Mouse (Mus musculus) gastrocnemius, adult 2 months (tissue): ENCODE measurements around the gene Zfp593. TPM values are rescaled to one million over a fixed set of nuclear protein-coding genes. Genes with fewer than 3 reads are reported as not detected.

ENCODE experiments used
- DNase-seq: peaks from one replicate; pipeline ENCODE4 v3.0.0; 2022
- H3K27ac ChIP-seq: fragments of 200-600 bp; 2 replicates; pipeline ENCODE4 v1.8.1; 2022; ENCODE audit warnings: mild to moderate bottlenecking
- H3K4me3 ChIP-seq: fragments of 200-600 bp; 2 replicates; pipeline ENCODE4 v1.8.1; 2022; ENCODE audit warnings: mild to moderate bottlenecking, moderate library complexity
- CTCF ChIP-seq: fragments of 200-600 bp; IDR thresholded peaks from 2 replicates; pipeline ENCODE4 v1.8.1; 2022; ENCODE audit warnings: antibody characterized with exemption, mild to moderate bottlenecking, moderate library complexity
- intact Hi-C: fragments of 180-260 bp; cut with DNase I; formaldehyde crosslinking; loops from one replicate; pipeline ENCODE4 v1.15.1; 2025
- long read RNA-seq, 2 experiments: library from polyadenylated mRNA; stranded (forward); transcript quantifications; one replicate each; pipeline ENCODE4 v2.0.0; 2021
- total RNA-seq, 2 experiments: library from RNA; stranded (reverse); gene quantifications; 2 replicates each; pipeline ENCODE4 v1.2.3; 2021

Gene Zfp593
- 1 to 10 TPM; 4.8 to 6.4 TPM for total RNA-seq
- long read RNA-seq, experiment 1, transcript Zfp593-201 (3 exons, 1,994 nt), result major isoform, 7 of 9 reads
- long read RNA-seq, experiment 1, partial matches to known transcripts, result 0 of 9 reads
- long read RNA-seq, experiment 1, other reads (novel, unspliced or antisense), result 2 of 9 reads
- long read RNA-seq, experiment 2, transcript Zfp593-201 (3 exons, 1,994 nt), result major isoform, 10 of 11 reads
- long read RNA-seq, experiment 2, partial matches to known transcripts, result 0 of 11 reads
- long read RNA-seq, experiment 2, other reads (novel, unspliced or antisense), result 1 of 11 reads

- intact Hi-C loops, result loop anchor here (1.0 to 5.0 kb wide), 2 partner anchors 58 to 607 kb away; partner anchors contain the start of genes Cep85 and Maco1
These were observed at the start of gene Zfp593 for GRCm38 (mm10) chr4:134245148-134245843. TSS of gene Zfp593 (minus strand) at chr4:134245592.

GRCm38 (mm10) chr4:134293692-134294163 lies 48.3 kb upstream of the Zfp593 start:
- Histone ChIP-seq H3K4me3 (0 out of 2 replicates have a peak overlapping the region, but pooled peaks have one; percentile 15), H3K27ac (peak overlapping the region; percentile 41)
- peak; percentile 35 for DNase-seq
- TF ChIP-seq CTCF, result no peak
- intact Hi-C loops, result loop anchor here (2.0 to 10.0 kb wide), 3 partner anchors 64 to 259 kb away; partner anchors contain the start of gene Cep85

More at GRCm38 (mm10) chr4:134245148-134245843, at the start of gene Zfp593:
- Histone ChIP-seq H3K4me3 (peak within 1 kb of the TSS; percentile 89), H3K27ac (peak within 1 kb of the TSS; percentile 90)
- peak; percentile 96 for DNase-seq
- TF ChIP-seq CTCF, result peak; percentile 85

GRCm38 (mm10) chr4:134293061-134293691 lies 47.8 kb upstream of the Zfp593 start:
- intact Hi-C loops, result loop anchor here (2.0 to 10.0 kb wide), 3 partner anchors 64 to 258 kb away; partner anchors contain the start of gene Cep85
- Histone ChIP-seq H3K27ac (peak overlapping the region; percentile 41), H3K4me3 (0 out of 2 replicates have a peak overlapping the region, but pooled peaks have one; percentile 15)
- no peak for DNase-seq
- no peak for TF ChIP-seq CTCF

GRCm38 (mm10) chr4:134292067-134292466 lies 46.7 kb upstream of the Zfp593 start:
- TF ChIP-seq CTCF, result peak; percentile 90
- intact Hi-C loops, result loop anchor here (2.0 to 10.0 kb wide), 3 partner anchors 65 to 257 kb away; partner anchors contain the start of gene Cep85
- H3K27ac ChIP-seq, result peak overlapping the region; percentile 41; the same call in 1 of the 2 replicates
- DNase-seq, result peak; percentile 77
- no peak overlapping the region for H3K4me3 ChIP-seq

- no peak for TF ChIP-seq CTCF
- intact Hi-C loops, result no loop called here
- DNase-seq, result no peak
- peak overlapping the region; percentile 99 for H3K4me3 ChIP-seq
- H3K27ac ChIP-seq, result peak overlapping the region; percentile 94
These were observed 43.2 kb upstream of the Zfp593 start for GRCm38 (mm10) chr4:134288397-134289256.

- Histone ChIP-seq H3K4me3 (peak within 1 kb of the TSS; percentile 99), H3K27ac (peak within 1 kb of the TSS; percentile 94)
- no peak for DNase-seq
- intact Hi-C loops, result no loop called here
- TF ChIP-seq CTCF, result no peak
These were observed 42.2 kb upstream of the Zfp593 start, which contains the start of gene Pdik1l for GRCm38 (mm10) chr4:134287575-134288025. TSS of gene Pdik1l (minus strand) at chr4:134287895.

GRCm38 (mm10) chr4:134287168-134287564 lies 41.8 kb upstream of the Zfp593 start:
- intact Hi-C loops, result no loop called here
- peak; percentile 60 for TF ChIP-seq CTCF
- Histone ChIP-seq H3K4me3 (peak overlapping the region; percentile 99), H3K27ac (peak overlapping the region; percentile 94)
- DNase-seq, result peak; percentile 98

GRCm38 (mm10) chr4:134286226-134287167 lies 41.1 kb upstream of the Zfp593 start:
- Histone ChIP-seq H3K4me3 (peak overlapping the region; percentile 99), H3K27ac (peak overlapping the region; percentile 94)
- no peak for TF ChIP-seq CTCF
- no peak for DNase-seq
- intact Hi-C loops, result no loop called here

GRCm38 (mm10) chr4:134284942-134285341 lies 39.5 kb upstream of the Zfp593 start:
- no peak overlapping the region for H3K27ac ChIP-seq
- DNase-seq, result no peak
- TF ChIP-seq CTCF, result no peak
- H3K4me3 ChIP-seq, result no peak overlapping the region
- intact Hi-C loops, result no loop called here
